Mouse (Mus musculus): ENCODE results near the gene Nes.

- TF ChIP-seq CTCF (IDR thresholded peaks at IDR 0.05; ENCODE audit: insufficient read depth, low read length) (no peak), POLR2A (IDR thresholded peaks at IDR 0.05; ENCODE audit: borderline replicate concordance, extremely low read depth, low read depth, low read length) (no peak)
These were observed 9.8 kb downstream of the Nes start for GRCm38 (mm10) chr3:87980728-87981127.
